Mouse (Mus musculus) olfactory bulb, adult 2 months (tissue): ENCODE data around the gene Pnpo.

ENCODE experiments used
- CTCF ChIP-seq: fragments of 200-500 bp; IDR thresholded peaks from 2 replicates; pipeline ENCODE4 v1.5.1; 2012; ENCODE audit warnings: low read depth, mild to moderate bottlenecking, low read length, moderate library complexity; ENCODE audit not compliant: insufficient read depth
- POLR2A ChIP-seq: fragments of 200-500 bp; IDR thresholded peaks from 2 replicates; pipeline ENCODE4 v1.6.1; 2012; ENCODE audit warnings: mild to moderate bottlenecking, low read depth, low read length, moderate library complexity; ENCODE audit not compliant: insufficient read depth

- TF ChIP-seq CTCF (no peak), POLR2A (no peak)
These were observed 36.2 kb upstream of the Pnpo start for GRCm38 (mm10) chr11:96980021-96980420.
